Mouse (Mus musculus): Measurements from ENCODE around the gene Arhgap33.
"Not testable (repeated sequence)": the region's sequence is repeated elsewhere in the genome, so short reads cannot be mapped to it uniquely, and the experiment has no call there.

Gene Arhgap33

DNA sequence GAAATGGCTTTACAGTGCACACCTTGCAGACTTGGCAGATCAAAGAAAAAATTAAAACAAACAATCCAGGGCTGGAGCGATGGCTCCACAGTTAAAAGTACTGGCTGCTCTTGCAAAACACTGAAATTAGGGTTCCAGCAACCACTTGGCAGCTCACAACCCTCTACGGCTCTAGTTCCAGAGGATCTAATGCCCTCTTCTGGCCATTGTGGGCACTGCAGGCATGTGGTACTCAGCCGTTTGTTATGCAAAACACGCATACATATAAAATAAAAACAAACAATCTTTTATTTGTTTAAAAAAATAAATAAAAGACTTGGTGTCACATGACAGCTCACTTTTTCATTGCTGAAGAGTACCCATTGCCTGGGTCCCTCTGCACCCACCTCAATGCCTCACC lies 42.1 kb downstream of the Arhgap33 start:
- peak; percentile 77 for DNase-seq

DNA sequence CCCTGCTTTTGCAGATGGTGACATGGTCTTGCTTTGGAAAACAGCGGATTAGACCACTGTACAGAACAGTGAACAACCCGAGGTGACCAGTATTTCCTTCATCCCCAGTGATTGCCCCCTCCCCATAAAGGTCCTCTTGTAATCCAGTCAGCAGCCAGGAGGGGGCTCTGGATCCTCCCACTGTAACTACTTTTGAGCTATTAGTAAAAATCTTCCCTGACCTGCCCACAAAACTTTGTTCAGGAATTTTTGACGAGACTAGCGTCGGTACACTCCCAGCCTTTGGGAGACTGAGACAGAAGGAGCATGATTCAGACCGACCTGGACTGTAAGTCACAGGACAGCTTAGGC lies 43.9 kb downstream of the Arhgap33 start:
- no peak for DNase-seq

DNA sequence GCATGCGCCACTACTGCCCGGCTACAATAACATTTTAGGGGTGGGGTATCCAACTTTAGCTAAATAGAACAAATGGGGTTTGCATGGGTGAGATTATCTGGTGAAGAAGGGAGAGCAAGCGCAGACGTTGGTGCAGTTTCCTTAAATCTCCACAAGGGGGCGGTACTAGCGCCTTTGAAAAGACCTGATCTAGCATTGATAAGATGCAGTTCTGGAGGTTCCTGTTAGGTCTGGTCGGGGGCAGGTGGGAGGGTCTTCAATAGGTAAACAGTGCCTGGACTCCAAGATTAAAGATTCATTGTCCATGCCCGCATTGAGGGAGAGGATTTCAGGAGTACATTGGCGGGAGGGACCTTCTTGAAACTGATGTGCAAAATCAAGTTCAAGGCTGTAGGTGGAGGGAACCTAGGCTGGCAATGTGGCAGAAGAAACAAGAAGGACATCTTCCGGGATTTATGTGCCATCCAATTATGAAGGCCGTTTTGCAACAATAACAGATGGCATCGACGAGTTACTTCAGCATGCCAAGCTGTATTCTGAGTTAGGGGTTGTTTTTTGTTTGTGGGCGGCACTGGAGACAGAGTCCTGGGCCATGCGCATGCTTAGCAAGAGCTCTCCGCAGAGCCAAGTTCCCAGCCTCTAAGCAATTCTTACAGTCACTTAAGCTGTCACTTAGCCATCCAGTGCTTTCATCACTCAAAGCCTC lies 44.5 kb downstream of the Arhgap33 start:
- peak; percentile 40 for DNase-seq

DNA sequence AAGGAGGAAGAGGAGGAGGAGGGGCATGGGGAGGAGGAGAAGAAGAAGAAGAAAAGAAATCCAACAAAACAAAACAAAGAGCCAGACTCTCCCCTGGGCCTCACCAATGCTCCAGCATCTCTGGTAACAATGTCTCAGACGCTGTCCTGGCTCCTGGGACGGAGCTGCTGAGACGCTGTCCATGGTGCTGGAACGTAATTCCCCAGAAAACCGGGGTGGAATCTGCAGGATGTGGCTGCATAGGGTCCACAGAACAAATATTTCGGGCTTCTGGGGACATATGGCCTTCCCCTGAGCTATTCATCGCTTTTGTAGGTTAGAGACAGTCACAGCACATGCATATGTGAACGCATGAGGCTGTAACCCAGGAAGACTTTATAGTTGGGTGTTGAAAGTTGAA lies 50.6 kb downstream of the Arhgap33 start:
- DNase-seq = peak; percentile 55

DNA sequence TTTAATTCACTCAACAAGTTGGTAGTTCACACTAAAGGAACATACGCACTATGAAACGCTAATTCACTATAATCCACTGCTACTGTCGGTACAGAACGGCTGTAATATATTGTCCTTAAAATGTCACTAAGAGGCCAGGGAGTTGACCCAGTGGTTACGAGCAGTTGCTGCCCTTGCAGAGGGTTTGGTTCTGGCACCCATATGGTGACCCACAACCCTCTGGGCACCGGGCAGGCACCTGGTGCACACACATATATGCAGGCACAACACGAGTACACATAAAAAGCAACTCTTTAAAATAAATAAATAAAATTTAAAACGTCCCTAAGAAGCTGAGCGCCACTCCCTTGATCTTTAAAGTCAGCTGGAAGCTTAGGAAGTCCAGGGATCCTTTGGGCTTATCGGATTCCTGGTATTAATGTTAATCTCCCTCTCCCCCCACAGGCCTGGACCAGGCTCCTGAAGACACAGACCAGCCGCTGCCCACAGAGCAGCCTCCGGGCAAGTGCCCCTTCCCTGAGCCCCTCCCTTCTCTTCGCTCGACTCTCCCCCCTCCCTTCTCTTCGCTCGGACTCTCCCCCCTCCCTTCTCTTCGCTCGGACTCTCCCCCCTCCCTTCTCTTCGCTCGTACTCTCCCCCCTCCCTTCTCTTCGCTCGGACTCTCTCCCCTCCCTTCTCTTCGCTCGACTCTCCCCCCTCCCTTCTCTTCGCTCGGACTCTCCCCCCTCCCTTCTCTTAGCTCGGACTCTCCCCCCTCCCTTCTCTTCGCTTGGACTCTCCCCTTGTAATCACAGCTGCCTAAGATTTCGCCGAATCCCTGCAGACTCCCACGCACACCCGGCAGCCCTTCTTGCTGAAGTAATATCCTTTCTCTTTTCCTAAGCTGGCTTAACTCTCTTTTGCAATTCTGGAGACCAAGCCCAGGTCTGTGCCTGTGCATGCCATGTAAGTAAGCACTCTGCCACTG lies 57.2 kb downstream of the Arhgap33 start:
- peak; percentile 31 for DNase-seq

DNA sequence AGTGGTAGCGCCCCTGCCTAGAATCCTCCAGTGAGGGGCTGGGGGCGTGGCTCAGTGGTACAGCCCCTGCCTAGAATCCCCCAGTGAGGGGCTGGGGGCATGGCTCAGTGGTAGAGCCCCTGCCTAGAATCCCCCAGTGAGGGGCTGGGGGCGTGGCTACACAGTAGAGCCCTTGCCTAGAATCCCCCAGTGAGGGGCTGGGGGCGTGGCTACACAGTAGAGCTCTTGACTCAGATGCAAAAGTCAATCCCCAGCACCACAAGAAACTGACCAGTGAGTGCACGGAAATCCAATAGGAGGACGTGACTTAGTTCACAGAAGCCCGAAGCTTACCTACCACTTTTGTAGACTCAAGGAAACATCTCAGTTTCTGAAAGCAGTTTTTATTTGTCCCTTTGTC lies 58.7 kb downstream of the Arhgap33 start:
- not testable (repeated sequence) for DNase-seq

DNA sequence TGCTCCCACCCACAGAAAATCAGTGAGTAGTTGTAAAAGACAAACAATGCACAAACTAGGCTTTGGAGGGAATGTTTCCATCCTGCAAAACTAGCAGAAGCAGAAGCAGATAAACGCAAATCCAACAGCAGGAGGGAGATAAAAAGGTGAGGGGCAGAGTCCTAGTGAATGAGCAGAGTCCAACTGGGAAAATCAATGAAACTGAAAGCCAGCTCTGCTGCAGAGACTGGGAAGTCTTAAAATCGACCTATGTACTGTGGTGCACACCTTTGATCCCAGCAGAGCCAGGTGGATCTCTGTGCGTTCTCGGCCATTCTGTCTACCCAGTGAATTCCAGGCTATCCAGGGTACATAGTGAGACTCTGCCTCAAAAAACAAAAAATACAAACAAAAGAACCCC lies 59.9 kb downstream of the Arhgap33 start:
- DNase-seq = no peak

DNA sequence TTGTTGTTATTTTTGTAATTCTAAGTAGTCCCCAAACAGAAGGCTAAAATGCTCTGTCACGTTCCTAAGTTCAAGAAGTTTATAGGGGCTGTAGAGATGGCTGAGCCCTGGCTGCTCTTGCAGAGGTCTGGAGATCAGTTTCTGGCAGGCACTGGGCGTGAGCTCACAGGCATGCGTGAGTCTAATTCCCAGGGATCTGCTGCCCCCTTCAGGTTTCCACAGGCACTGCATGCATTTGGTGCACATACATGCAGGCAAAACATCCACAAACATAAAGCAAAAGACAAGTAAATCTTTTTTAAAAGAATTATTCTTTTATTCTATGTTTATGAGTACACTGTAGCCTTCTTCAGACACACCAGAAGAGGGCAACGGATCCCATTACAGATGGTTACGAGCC lies 62.4 kb downstream of the Arhgap33 start:
- DNase-seq = peak; percentile 60
